Mouse (Mus musculus): Measurements from ENCODE around the gene Mis18a. TPM values are rescaled to one million over a fixed set of nuclear protein-coding genes. Genes with fewer than 3 reads are reported as not detected.

Gene Mis18a
- 26.7 and 29.1 TPM in 2 replicates for polyA plus RNA-seq (2015; fragmentation: Nextera tagmentation; extraction: Ambion mirVana)

DNA sequence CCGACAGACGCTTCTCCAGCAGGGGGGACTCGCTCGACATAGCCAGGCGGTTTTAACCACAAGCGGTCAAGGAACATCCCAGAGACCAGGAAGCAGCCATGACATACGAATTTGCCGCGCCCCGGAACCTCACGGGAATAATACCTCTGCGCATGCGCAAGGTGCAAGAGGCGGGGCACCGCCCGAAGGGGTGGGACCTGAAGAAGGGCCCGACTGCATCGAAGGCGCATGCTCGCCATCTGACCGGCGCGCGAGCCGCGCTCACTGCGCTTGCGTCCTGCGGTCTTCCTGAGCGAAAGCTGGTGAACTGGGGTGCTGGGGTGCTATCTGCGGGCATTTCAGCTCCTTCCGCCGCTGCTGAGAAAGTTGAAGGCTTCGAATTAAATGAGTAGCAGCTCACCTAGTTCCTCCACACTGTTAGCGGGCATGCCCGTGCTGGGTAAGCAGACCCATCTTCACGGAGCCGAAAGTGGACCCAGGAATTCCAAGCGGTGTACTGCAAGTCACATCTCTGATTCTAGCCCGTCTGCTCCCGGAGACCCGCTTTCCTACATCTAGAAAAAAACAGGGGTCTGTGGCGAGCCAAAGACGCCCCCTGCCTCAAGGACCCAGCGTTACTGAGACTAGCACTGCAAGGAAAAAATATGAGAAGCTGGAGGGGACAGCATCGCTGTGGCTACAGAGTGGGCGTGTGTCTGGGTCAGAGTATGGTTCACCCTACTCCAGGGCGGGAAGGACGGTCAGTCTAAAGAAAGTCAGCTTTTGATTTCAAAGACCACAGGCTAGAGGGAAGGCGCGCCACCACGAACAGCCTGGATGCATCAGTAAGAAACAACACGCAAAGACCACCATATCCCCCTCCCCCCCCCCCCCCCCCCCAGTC lies at the start of gene Mis18a:
Mis18a (minus strand) TSS at position 172 of the 883 bp plus-strand sequence.
- Histone ChIP-seq H3K9ac (ENCODE audit: low read depth, low read length) (peak within 1 kb of the TSS; percentile 65), H3K4me2 (replicated peaks; ENCODE audit: low read depth) (peak within 1 kb of the TSS; percentile 92), H3K4me3 (ENCODE audit: low read depth, low read length) (peak within 1 kb of the TSS; percentile 84), H3K27me3 (replicated peaks; ENCODE audit: control insufficient read depth, insufficient read depth, low read length) (no peaks in the 10 kb centered on the region), H3K36me3 (ENCODE audit: control insufficient read depth, insufficient read depth) (no peaks in the 10 kb centered on the region), H3K27ac (ENCODE audit: low read depth, low read length) (peak within 1 kb of the TSS; percentile 54; the same call in 1 of the 2 replicates), H3K4me1 (replicated peaks; ENCODE audit: control insufficient read depth, insufficient read depth, low read length) (no peaks in the 10 kb centered on the region; the same call in 1 of the 2 replicates), H3K9me3 (ENCODE audit: control insufficient read depth) (no peaks in the 10 kb centered on the region)
- ATAC-seq = peak; percentile 98
- WGBS = 2% methylated on average over 53 of the region's 53 CpGs
- TF ChIP-seq CTCF (IDR thresholded peaks at IDR 0.05; ENCODE audit: low read depth) = peak; percentile 36

DNA sequence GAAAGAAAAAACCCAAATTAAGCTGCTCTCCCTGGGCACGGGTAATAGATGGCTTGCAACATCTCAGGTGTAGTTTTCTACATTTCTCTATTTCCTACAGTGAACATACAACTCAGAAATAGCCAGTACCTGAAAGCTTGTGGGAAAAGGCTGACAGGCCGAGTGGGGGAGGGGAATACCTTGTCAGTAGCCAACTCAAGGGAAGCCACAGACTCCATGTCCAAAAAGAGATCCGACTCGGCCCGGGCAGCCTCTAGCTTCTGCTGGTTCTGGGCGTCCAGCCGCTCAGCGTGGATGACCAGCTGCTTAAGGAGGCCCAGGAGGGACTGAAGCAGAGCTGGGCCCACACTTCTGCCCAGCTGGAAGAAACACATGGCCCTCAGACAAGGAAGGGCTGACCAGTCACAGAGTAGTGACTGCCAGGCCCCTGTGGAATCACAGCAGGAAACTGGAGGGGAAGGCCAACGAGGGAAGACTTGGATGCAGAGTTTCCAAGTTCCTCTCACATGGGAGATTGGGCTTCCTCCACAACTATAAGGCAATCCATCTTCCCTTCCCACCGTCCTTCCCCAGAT lies 48.8 kb upstream of the Mis18a start:
- Histone ChIP-seq H3K9ac (ENCODE audit: low read depth, low read length) (no peak overlapping the region), H3K9me3 (ENCODE audit: control insufficient read depth) (no peaks in the 10 kb centered on the region), H3K4me2 (replicated peaks; ENCODE audit: low read depth) (no peak overlapping the region), H3K4me1 (replicated peaks; ENCODE audit: control insufficient read depth, insufficient read depth, low read length) (no peaks in the 10 kb centered on the region), H3K27ac (ENCODE audit: low read depth, low read length) (no peak overlapping the region), H3K27me3 (replicated peaks; ENCODE audit: control insufficient read depth, insufficient read depth, low read length) (no peaks in the 10 kb centered on the region), H3K4me3 (ENCODE audit: low read depth, low read length) (no peak overlapping the region), H3K36me3 (ENCODE audit: control insufficient read depth, insufficient read depth) (peaks cover 60% of the 10 kb centered on the region)
- WGBS = 79% methylated on average over 10 of the region's 10 CpGs
- TF ChIP-seq CTCF (IDR thresholded peaks at IDR 0.05; ENCODE audit: low read depth) = no peak
- no peak for ATAC-seq

DNA sequence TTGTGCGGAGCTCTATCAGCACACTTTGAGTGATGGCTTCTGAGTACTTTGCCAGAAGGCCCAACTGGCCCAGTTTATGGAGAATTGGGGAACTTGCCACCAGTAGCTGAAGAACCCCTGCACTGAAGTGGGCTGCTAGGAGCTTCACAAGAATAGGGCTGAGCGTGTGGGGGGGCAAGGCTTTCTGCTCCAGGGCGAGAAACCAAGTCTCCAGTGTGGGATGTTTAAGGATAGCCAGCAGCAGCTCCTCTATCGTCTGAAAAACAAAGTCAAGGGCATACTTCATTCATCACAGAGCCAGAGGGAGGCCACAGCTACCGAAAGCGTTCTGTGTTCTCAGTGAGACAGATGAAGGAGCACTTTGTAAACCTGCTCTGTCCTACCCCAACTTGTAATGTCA lies 47.4 kb upstream of the Mis18a start:
- Histone ChIP-seq H3K9ac (ENCODE audit: low read depth, low read length) (no peak overlapping the region), H3K9me3 (ENCODE audit: control insufficient read depth) (no peaks in the 10 kb centered on the region), H3K27me3 (replicated peaks; ENCODE audit: control insufficient read depth, insufficient read depth, low read length) (no peaks in the 10 kb centered on the region), H3K4me2 (replicated peaks; ENCODE audit: low read depth) (no peak overlapping the region), H3K36me3 (ENCODE audit: control insufficient read depth, insufficient read depth) (peaks cover 64% of the 10 kb centered on the region), H3K27ac (ENCODE audit: low read depth, low read length) (no peak overlapping the region), H3K4me3 (ENCODE audit: low read depth, low read length) (no peak overlapping the region), H3K4me1 (replicated peaks; ENCODE audit: control insufficient read depth, insufficient read depth, low read length) (no peaks in the 10 kb centered on the region)
- TF ChIP-seq CTCF (IDR thresholded peaks at IDR 0.05; ENCODE audit: low read depth) = no peak
- WGBS = 82% methylated on average over 6 of the region's 6 CpGs
- no peak for ATAC-seq

DNA sequence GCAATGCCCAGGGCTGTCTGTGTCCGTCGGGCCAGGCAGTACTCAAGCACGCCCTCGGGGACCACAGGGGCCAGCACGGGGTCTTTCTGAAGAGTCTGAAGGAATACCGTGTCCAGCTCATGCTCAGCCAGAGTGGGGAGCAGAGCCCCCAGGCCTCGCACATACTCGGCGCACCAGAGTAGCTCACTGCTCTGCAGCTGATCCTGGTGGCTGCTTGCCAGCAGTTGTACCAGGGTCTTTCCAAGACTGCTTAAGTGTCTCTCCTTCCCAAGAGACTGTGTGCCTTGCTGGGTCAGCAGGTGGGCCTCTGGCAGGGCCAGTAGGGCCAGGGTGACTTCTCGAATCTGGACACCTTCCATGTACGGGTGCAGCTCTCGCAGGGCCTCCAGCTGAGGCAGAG lies 47.0 kb upstream of the Mis18a start:
- H3K4me2 ChIP-seq (replicated peaks; ENCODE audit: low read depth) = no peak overlapping the region
- H3K36me3 ChIP-seq (ENCODE audit: control insufficient read depth, insufficient read depth) = peaks cover 69% of the 10 kb centered on the region
- no peak overlapping the region for H3K27ac ChIP-seq (ENCODE audit: low read depth, low read length)
- no peak for TF ChIP-seq CTCF (IDR thresholded peaks at IDR 0.05; ENCODE audit: low read depth)
- ATAC-seq = no peak
- no peaks in the 10 kb centered on the region for H3K27me3 ChIP-seq (replicated peaks; ENCODE audit: control insufficient read depth, insufficient read depth, low read length)
- H3K9me3 ChIP-seq (ENCODE audit: control insufficient read depth) = no peaks in the 10 kb centered on the region
- no peaks in the 10 kb centered on the region for H3K4me1 ChIP-seq (replicated peaks; ENCODE audit: control insufficient read depth, insufficient read depth, low read length)
- no peak overlapping the region for H3K9ac ChIP-seq (ENCODE audit: low read depth, low read length)
- H3K4me3 ChIP-seq (ENCODE audit: low read depth, low read length) = no peak overlapping the region
- WGBS = 92% methylated on average over 12 of the region's 12 CpGs

DNA sequence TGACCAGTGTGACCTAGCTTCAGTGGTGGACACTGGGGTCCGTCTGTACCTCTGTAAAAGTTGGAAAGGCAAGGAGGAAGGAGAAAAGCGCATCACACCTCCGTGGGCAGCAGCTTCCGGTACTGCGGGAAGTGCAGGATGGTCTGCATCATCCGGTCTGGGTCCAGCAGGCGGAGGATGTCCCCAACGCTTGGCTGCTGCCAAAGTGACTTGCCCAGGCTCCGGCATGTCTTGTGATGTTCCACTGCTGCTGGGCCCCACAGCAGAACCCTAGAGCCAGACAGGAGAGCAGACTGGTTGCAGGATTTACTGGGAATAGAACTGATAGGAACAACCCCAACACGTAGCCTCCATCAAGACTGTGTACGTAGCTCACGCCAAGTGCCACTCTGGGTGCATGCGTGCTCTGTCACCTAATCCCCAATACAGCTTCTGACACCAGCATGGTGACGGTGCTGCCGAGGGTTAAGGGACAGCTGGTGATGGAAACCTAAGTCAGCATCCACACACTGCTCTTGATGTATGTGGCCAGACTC lies 39.8 kb upstream of the Mis18a start:
- Histone ChIP-seq H3K4me1 (replicated peaks; ENCODE audit: control insufficient read depth, insufficient read depth, low read length) (no peaks in the 10 kb centered on the region), H3K27ac (ENCODE audit: low read depth, low read length) (no peak overlapping the region), H3K27me3 (replicated peaks; ENCODE audit: control insufficient read depth, insufficient read depth, low read length) (no peaks in the 10 kb centered on the region), H3K4me2 (replicated peaks; ENCODE audit: low read depth) (no peak overlapping the region), H3K9me3 (ENCODE audit: control insufficient read depth) (no peaks in the 10 kb centered on the region), H3K9ac (ENCODE audit: low read depth, low read length) (no peak overlapping the region), H3K36me3 (ENCODE audit: control insufficient read depth, insufficient read depth) (peaks cover 64% of the 10 kb centered on the region), H3K4me3 (ENCODE audit: low read depth, low read length) (no peak overlapping the region)
- TF ChIP-seq CTCF (IDR thresholded peaks at IDR 0.05; ENCODE audit: low read depth) = no peak
- ATAC-seq = no peak
- 94% methylated on average over 15 of the region's 15 CpGs for whole genome bisulfite sequencing

DNA sequence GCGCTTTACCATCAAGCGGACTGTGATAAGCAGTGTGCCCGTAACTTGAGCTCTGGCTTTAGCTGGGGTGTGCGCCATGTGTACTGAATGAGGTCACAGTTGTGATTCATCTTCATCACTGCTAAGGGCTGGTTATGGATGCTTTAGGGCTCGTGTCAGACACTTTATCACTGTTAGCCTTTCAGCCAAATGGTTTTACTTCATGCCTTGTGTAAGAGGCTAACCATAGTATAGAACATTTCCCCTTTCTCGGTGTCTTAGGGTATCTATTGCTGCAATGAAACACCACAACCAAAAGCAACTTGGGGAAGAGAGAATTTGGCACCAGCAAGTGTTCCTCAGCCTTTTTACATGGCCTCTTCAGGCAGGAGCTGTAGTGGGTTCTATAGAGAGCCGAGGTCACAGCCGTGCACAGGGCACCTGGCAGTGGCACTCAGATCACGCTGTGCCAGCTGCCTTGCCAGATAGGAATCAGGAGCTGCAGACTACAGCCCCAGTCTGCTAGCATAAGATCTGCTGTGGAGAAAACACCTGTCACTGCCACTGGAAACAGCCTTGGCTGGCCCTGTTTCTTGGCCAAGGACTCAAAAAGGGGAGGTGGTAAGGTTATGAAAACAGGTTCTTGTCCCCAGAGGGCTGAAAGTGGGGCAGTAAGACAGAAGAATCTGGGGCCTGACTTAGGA lies 38.1 kb upstream of the Mis18a start:
- TF ChIP-seq CTCF (IDR thresholded peaks at IDR 0.05; ENCODE audit: low read depth) = no peak
- Histone ChIP-seq H3K9me3 (ENCODE audit: control insufficient read depth) (no peaks in the 10 kb centered on the region), H3K9ac (ENCODE audit: low read depth, low read length) (no peak overlapping the region), H3K27ac (ENCODE audit: low read depth, low read length) (no peak overlapping the region), H3K4me3 (ENCODE audit: low read depth, low read length) (no peak overlapping the region), H3K4me1 (replicated peaks; ENCODE audit: control insufficient read depth, insufficient read depth, low read length) (no peaks in the 10 kb centered on the region), H3K27me3 (replicated peaks; ENCODE audit: control insufficient read depth, insufficient read depth, low read length) (no peaks in the 10 kb centered on the region), H3K36me3 (ENCODE audit: control insufficient read depth, insufficient read depth) (peaks cover 63% of the 10 kb centered on the region), H3K4me2 (replicated peaks; ENCODE audit: low read depth) (no peak overlapping the region)
- ATAC-seq = no peak
- 86% methylated on average over 9 of the region's 9 CpGs for WGBS
